Mouse (Mus musculus): ENCODE results near the gene Rnf216.

The Rnf216 gene

GRCm38 (mm10) chr5:142959576-142960556 lies 152.9 kb downstream of the Rnf216 start, which contains the start of gene Fscn1:
Fscn1 (plus strand) TSS chr5:142960343.
- DNase-seq (ENCODE audit: low spot score): peak; percentile 78

- no peak for DNase-seq (ENCODE audit: low spot score)
Measured at GRCm38 (mm10) chr5:142959156-142959555, 153.6 kb downstream of the Rnf216 start.

GRCm38 (mm10) chr5:142958464-142958863 lies 154.3 kb downstream of the Rnf216 start:
- DNase-seq (ENCODE audit: low spot score): no peak

GRCm38 (mm10) chr5:142956956-142957703 lies 155.7 kb downstream of the Rnf216 start:
- no peak for DNase-seq (ENCODE audit: low spot score)

DNA sequence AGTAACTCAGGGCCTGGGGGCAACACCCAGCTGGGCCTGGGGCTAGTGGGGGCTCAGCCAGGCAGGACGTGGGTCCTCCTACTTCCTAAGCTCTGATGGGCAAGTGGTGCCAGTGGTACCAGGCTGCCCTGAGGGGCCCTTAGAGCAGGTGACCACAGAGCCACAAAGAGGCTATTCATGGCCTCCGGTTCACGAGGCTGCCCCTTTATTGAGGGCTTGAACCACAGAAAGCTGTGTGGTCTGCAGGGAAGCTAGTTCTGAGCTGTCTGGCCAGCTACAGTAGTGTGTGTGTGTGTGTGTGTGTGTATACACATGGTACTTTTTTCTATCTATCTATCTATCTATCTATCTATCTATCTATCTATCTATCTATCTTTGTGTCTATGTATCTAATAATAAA lies 159.2 kb downstream of the Rnf216 start:
- no peak for DNase-seq (ENCODE audit: low spot score)

DNA sequence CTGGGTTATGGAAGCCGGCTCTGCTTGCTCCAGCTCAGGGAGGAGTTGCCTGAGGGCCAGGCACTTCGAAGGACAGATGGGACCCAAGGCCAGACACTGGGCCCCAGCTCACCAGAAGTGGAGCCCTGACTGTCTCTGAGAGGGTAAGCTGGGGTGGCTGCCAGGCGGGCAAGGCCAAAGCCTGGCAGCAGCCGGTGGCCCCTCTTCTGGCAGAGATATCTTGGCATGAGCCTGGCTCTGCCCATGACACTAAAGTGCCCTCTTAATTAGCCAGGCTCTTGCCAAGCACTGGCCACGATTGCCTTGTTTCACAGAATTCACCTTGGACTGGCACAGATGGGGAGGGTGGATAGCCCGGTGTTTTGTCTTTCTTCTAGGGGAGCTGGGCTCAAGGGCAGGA lies 162.4 kb downstream of the Rnf216 start:
- DNase-seq (ENCODE audit: low spot score): no peak

DNA sequence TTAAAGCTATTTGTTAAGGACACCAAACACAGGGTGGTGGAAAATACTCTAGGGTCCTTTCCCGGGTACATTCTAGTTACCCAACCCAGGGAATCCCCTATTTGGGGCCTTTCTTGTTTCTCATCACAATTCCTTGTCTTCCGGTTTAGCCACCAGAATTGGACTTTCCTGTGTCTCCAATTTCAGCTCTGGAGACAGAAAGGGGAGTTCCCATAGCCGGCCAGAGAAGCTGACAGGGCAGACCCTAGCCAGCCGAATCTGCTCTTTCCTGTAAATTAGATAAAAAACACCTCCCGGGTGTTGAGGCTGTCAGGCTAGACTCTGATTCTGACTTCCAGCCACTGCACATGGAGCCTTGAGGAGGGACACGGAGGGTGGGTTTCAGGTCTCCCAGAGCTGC lies 163.2 kb downstream of the Rnf216 start:
- DNase-seq (ENCODE audit: low spot score): no peak

DNA sequence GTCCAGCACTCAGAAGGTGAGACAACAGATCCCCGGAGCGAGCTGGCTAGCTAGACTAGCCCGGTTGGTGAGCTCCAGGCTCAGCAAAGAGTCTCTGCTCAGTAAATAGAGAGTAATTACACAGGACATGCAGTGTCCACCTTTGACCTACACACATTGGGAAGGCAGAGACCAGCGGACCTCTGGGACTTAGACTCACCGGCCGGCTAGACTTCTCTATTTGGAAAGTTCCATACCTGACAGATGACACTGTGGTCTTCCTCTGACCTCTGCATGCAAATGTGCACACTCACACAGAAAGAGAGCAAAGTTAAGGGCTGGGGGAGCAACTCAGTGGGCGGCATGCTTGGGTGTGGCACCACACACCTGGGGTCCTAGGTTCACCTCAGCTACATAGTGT lies 165.3 kb downstream of the Rnf216 start:
- no peak for DNase-seq (ENCODE audit: low spot score)

- DNase-seq (ENCODE audit: low spot score): no peak
Measured at GRCm38 (mm10) chr5:142944979-142945682, 167.7 kb downstream of the Rnf216 start.
